Mouse (Mus musculus) liver (tissue): Measurements from ENCODE around the gene Oser1.

Experiments used
- DNase-seq: peaks from one replicate; pipeline ENCODE4 v3.0.0-alpha.2; 2020; ENCODE audit warnings: mixed read lengths

Gene Oser1

GRCm38 (mm10) chr2:163398770-163399169 is 25.7 kb downstream of the Oser1 start:
- no peak for DNase-seq

GRCm38 (mm10) chr2:163397905-163398304 is 26.6 kb downstream of the Oser1 start, which contains the start of gene Jph2:
Gene Jph2, minus strand, starts transcription at chr2:163397993.
- no peak for DNase-seq

GRCm38 (mm10) chr2:163397071-163397470 is 27.4 kb downstream of the Oser1 start:
- no peak for DNase-seq

- no peak for DNase-seq
Measured at GRCm38 (mm10) chr2:163394977-163395376, 29.5 kb downstream of the Oser1 start.

GRCm38 (mm10) chr2:163393976-163394375 is 30.5 kb downstream of the Oser1 start:
- no peak for DNase-seq

- no peak for DNase-seq
Measured at GRCm38 (mm10) chr2:163393241-163393640, 31.3 kb downstream of the Oser1 start.

GRCm38 (mm10) chr2:163392436-163392835 is 32.1 kb downstream of the Oser1 start:
- DNase-seq, result no peak

- DNase-seq, result no peak
Measured at GRCm38 (mm10) chr2:163386423-163387190, 37.9 kb downstream of the Oser1 start.

- DNase-seq, result no peak
Measured at GRCm38 (mm10) chr2:163385126-163385525, 39.4 kb downstream of the Oser1 start.

- DNase-seq, result no peak
Measured at GRCm38 (mm10) chr2:163381246-163381645, 43.3 kb downstream of the Oser1 start.

GRCm38 (mm10) chr2:163379366-163379765 is 45.1 kb downstream of the Oser1 start:
- DNase-seq, result no peak

GRCm38 (mm10) chr2:163376082-163376481 is 48.4 kb downstream of the Oser1 start:
- no peak for DNase-seq

- DNase-seq, result no peak
Measured at GRCm38 (mm10) chr2:163375468-163375867, 49.0 kb downstream of the Oser1 start.

- DNase-seq, result no peak
Measured at GRCm38 (mm10) chr2:163372627-163373026, 51.9 kb downstream of the Oser1 start.

- no peak for DNase-seq
Measured at GRCm38 (mm10) chr2:163370175-163370574, 54.3 kb downstream of the Oser1 start.

- DNase-seq, result no peak
Measured at GRCm38 (mm10) chr2:163364785-163365541, 59.5 kb downstream of the Oser1 start.

GRCm38 (mm10) chr2:163362940-163363921 is 61.3 kb downstream of the Oser1 start:
- peak; percentile 60 for DNase-seq

- no peak for DNase-seq
Measured at GRCm38 (mm10) chr2:163360858-163361623, 63.5 kb downstream of the Oser1 start.

GRCm38 (mm10) chr2:163359253-163359652 is 65.2 kb downstream of the Oser1 start:
- DNase-seq, result no peak

GRCm38 (mm10) chr2:163358662-163359061 is 65.8 kb downstream of the Oser1 start:
- peak; percentile 71 for DNase-seq

- DNase-seq, result peak; percentile 78
Measured at GRCm38 (mm10) chr2:163356113-163356840, 68.2 kb downstream of the Oser1 start.
